Mouse (Mus musculus): ENCODE data around the gene Slc6a6.

- TF ChIP-seq GATA1 (IDR thresholded peaks at IDR 0.05; ENCODE audit: low read depth, low read length): no peak
- no peak for TF ChIP-seq USF1 (IDR thresholded peaks at IDR 0.05; ENCODE audit: low read depth, low read length)
- TF ChIP-seq EP300 (IDR thresholded peaks at IDR 0.05; ENCODE audit: low read depth in 1 of 2, low read length in 2 of 2): no peak
- no peak for TF ChIP-seq NRF1 (IDR thresholded peaks at IDR 0.05; ENCODE audit: insufficient read depth, low read depth, low read length, poor library complexity, severe bottlenecking)
- no peak for TF ChIP-seq CTCF (IDR thresholded peaks at IDR 0.05 in 2 of 3, conservative IDR thresholded peaks at IDR 0.05 in 1 of 3; ENCODE audit: control insufficient read depth in 1 of 3, insufficient read depth in 1 of 3, low read depth in 2 of 3, low read length in 3 of 3, poor library complexity in 1 of 3, severe bottlenecking in 1 of 3)
- TF ChIP-seq RAD21 (IDR thresholded peaks at IDR 0.05; ENCODE audit: low read depth, low read length): no peak
Observed at GRCm38 (mm10) chr6:91745947-91746582, 62.2 kb downstream of the Slc6a6 start.
